Mouse (Mus musculus) mature B cell (primary cell): Measurements from ENCODE around the gene Wwox.

Source experiments
- in situ Hi-C: fragments of 300-500 bp; cut with MboI; formaldehyde crosslinking; loops from 2 replicates; pipeline ENCODE4 v1.14.3; 2019

The Wwox gene

GRCm38 (mm10) chr8:114731260-114732140, 292.0 kb downstream of the Wwox start:
- in situ Hi-C loops: no loop called here

DNA sequence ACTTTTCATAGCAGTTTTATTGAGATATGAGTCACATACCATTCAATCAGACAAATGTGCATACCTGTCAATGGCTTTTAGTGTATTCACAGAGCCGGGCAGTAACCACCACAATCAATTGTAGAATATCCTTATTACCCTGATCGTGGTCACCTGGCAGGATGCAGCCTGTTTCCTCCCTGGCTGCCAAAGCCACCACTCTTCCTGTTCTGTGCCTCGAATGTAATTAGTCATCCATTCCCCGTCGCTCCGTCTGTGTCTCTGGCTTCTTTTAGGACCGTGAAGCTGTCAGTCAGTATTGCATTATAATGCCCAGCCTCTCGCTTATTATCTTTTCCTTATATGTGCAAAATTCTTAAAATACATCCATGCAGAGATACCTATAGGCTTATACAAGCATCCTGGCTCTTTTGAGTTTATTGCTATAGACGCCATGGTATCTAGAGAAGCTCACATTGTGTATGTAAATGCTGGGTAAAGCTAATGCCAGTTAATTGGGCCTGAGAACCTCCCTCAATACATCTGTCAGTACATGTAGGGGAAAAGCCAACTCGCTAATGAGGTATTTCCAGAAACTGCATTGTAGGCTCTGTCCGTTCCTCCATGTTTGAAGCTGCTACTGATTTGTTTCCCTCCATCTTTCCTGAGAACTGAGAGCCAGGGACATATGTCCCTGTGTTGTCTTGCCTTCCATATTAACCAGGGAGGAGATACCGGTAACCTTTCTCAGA, 303.9 kb downstream of the Wwox start:
- in situ Hi-C loops: no loop called here

DNA sequence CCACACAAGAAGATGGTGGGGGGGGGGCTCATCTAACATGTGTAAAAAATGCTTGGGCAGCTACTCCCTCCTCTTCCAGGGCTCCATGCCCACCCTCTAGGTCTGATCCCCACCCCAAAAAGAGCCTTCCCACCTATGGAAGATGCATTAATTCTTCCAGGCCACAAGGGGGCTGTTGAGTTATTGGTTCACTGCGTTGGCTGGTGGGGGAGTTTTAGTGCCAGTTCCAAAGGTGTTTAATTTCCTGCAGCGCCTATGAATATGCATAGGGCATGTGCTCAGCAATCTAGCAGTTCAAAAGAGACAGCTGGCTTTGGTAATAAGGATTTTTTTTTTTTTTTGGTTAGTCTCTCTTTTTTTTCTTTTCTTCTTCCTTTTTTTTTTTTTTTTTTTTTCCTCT, 306.9 kb downstream of the Wwox start:
- in situ Hi-C loops: no loop called here

GRCm38 (mm10) chr8:114751376-114752135, 312.1 kb downstream of the Wwox start:
- in situ Hi-C loops: no loop called here

- in situ Hi-C loops: no loop called here
These were observed 320.2 kb downstream of the Wwox start for GRCm38 (mm10) chr8:114759621-114760020.

DNA sequence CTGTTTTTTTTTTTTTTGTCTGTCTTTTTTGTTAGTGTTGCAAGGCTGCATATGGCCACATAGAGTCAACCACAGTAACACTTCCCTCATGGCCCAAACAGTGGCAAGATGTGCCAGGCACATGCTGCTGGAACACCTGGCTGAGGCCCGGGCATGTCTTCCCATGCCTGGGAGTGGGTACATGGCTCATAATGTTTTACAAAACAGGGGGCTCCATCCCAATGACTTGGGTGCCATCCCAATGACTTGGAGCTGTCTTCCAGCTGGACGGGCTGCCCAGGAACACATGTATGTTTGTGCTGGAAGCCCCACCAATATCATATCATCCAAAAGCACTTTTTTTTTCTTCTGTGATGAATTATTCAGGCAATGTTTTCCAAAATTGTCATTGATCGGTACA, 329.1 kb downstream of the Wwox start:
- in situ Hi-C loops: no loop called here

DNA sequence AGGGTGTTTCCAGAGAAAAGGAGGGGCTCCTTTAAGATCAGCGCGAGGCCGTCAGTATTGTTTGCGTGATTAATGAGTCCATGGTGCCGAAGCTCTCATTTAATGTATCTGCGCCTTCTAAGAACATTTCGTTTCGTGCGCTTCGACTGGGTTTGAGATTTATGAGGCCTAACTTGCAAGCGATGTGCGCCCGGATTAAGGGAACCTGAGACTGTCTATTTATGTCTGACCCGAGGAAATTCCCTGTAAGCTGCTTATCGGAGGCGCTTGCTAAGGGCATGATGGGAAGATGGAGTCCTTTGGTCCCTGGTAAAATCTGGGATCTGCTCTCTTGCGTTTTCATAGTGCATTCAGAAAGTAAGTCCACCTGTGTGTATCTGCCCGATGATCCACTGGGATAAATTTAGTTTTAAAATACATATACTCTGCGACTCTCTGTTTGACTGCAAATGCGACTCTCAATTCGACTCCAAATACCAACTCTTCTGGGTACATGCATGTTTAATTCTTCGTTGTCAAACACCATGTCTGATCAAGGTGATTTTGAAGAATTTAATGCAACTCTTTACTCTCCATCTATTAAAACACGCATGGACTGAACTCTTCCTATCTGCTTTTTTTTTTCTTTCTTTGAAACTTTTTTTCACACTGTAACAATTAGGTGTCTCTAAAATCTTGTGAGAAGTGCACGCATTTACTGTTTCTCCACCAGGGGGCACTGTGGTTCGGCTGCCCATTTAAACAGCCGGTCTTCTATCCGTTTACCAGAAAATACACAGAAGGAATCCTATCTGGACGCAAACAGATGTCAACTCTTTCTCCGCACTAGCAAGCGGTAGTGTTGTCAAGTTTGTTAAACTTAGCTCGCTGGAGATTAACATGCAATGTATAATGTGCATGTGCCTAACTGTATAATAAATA, 331.7 kb downstream of the Wwox start:
- in situ Hi-C loops: no loop called here

GRCm38 (mm10) chr8:114772276-114772849, 332.9 kb downstream of the Wwox start:
- in situ Hi-C loops: no loop called here

GRCm38 (mm10) chr8:114773461-114774414, 334.3 kb downstream of the Wwox start:
- in situ Hi-C loops: no loop called here

- in situ Hi-C loops: no loop called here
These were observed 334.9 kb downstream of the Wwox start for GRCm38 (mm10) chr8:114774415-114774775.

GRCm38 (mm10) chr8:114775543-114775942, 336.1 kb downstream of the Wwox start:
- in situ Hi-C loops: no loop called here

DNA sequence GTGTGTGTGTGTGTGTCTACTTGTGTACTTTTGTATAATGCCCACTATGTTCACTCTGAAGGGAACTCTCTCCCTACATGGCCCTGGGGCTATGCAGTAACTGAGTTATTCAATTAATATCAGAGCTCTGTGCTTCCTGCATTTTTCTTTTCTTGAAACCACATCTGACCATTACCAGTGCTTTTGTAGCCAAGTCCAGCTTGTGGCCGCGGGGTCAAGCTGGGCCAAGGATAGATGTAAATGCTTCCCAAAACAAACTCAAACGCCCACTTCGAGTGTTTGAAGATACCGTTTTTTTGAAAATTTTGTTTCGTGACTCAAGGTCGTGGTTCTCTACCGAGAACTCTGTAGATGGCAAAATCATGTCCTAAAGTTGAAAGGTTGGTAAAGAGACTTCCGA, 337.2 kb downstream of the Wwox start:
- in situ Hi-C loops: no loop called here

DNA sequence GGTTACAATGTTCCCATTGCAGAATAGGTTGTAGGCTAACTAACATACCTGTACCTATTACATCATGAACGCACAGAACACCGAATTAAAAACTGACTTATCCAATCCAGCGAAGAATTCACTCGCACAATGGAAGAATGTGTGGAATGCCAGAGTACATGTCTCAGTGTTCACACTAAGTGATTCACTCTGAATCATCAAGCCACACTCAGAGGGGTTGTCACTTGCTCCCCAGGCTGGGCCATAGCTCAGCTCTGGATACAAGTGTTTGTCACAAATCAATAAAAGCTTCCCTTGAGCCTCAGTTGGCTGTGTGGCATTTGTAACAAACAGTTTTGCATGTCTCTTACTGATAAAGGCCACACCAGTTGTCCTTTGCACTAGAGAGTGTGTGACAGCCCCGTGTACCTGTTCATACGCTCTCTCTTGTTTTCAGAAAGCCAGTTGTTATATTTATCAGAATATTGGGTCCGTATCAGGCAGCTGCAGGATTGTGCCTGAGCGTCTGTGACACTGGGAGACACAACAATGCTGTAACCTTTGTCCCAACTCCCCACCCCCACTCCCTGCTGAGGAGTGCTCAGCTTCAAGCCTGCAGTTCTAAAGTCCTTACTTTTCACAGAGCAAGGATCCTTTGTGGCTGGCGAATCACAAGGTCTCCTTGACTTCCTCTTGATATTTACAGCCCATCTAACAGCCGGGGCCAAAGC, 338.0 kb downstream of the Wwox start:
- in situ Hi-C loops: no loop called here

GRCm38 (mm10) chr8:114779002-114779401, 339.5 kb downstream of the Wwox start:
- in situ Hi-C loops: no loop called here

DNA sequence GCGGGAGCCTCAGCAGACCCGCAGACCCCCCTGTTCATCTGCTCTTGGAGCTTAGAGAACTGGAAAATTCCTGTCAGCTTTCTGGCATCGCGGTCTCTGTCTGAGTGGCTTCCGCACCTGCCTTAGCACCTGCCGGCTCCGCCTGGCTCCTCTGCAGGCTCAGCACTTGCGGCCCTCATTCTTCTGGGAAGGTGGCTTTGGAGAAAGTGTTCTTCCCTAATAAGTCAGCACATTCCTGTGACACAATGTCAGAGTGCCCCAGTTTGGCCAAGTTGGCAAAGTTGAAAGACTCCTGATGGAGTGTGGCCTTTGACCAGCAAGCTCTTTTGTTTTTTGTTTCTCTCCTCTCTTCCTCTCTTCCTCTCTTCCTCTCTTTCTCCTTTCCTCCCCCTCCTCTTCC, 343.9 kb downstream of the Wwox start:
- in situ Hi-C loops: no loop called here

GRCm38 (mm10) chr8:114785834-114786233, 346.4 kb downstream of the Wwox start:
- in situ Hi-C loops: no loop called here

DNA sequence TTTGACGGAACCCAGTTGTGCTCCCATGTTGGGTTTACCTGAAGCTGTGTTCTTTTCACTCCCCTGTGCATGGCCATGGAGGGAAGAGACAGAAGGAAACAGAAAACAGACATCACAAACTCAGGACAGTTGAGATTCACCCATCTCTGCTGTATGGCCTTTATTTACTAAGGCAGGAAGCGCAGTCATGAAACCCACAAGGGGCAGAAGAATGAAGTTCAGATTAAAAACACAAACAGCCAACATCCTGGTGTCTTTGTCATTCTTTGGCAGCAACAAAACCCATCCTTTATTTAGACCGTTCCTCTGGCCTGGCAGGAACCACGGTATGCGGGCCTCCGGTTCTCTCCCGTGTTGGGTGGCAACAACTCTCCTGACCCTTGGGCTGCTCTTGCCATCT, 350.2 kb downstream of the Wwox start:
- in situ Hi-C loops: no loop called here

GRCm38 (mm10) chr8:114790754-114791153, 351.3 kb downstream of the Wwox start:
- in situ Hi-C loops: no loop called here

DNA sequence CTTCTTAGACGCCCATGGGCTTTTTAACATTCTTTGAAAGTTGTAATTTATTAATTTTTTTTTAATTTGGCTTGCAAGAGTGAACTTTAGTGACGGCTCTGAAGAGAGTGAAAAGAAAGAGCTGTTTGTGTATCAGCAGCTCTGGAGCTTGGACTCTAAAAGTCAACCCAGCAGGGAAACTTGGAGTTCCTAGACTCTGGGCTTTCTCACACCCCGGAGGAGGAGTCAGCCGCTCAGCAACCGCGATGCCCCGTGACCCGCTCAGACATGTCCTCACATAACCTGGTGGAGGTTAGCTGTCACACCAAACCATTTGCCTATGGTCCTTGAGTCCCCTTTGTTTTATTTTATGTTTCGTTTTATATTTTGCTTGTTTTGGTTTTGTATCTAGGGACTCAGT, 354.2 kb downstream of the Wwox start:
- in situ Hi-C loops: no loop called here
